In genomic region chr1:161560368-161560767, GRCm38 (mm10) we compare ENCODE assay signal across 15 mouse cellular contexts.
"Had no signal": no experiment of that assay in that cellular context is flagged by ENCODE, and none has a peak within 500 bp of the region (broad histone marks: within the 10 kb centered on the region; RNA-seq: fewer than 3 reads in every experiment).

No protein-coding gene starts in this region.

- H3K36me3 ChIP-seq: limb, embryonic 10.5 days; liver, embryonic 12.5 days; lung, embryonic 15.5 days; midbrain, embryonic 15.5 days had no signal

- H3K4me3 ChIP-seq: left cerebral cortex, adult 2 months; limb, embryonic 10.5 days; liver, embryonic 12.5 days; lung, embryonic 15.5 days; megakaryocyte, embryonic 14.5 days; midbrain, embryonic 15.5 days had no signal

- ATAC-seq: intestine, postnatal 0 days; liver, embryonic 12.5 days; midbrain, embryonic 15.5 days had no signal

- H3K9me3 ChIP-seq: limb, embryonic 10.5 days; liver, embryonic 12.5 days; lung, embryonic 15.5 days; megakaryocyte, embryonic 14.5 days; midbrain, embryonic 15.5 days had no signal

- H3K4me2 ChIP-seq: liver, embryonic 12.5 days; lung, embryonic 15.5 days; midbrain, embryonic 11.5 days; midbrain, embryonic 15.5 days had no signal

- H3K27me3 ChIP-seq: liver, embryonic 12.5 days; lung, embryonic 15.5 days; megakaryocyte, embryonic 14.5 days; midbrain, embryonic 15.5 days had no signal

- H3K4me1 ChIP-seq: limb, embryonic 10.5 days; liver, embryonic 12.5 days; lung, embryonic 15.5 days; megakaryocyte, embryonic 14.5 days; midbrain, embryonic 15.5 days had no signal

- H3K27ac ChIP-seq: left cerebral cortex, adult 2 months; limb, embryonic 10.5 days; liver, embryonic 12.5 days; lung, embryonic 15.5 days; midbrain, embryonic 15.5 days had no signal

- H3K9ac ChIP-seq: liver, embryonic 12.5 days; lung, embryonic 15.5 days; midbrain, embryonic 15.5 days had no signal

- DNase-seq: kidney, adult 9 months; kidney, postnatal 14 days; lung, postnatal 14 days; right cerebral cortex, postnatal 4 days; spleen, adult 18-20 months; thymus, adult 18-20 months; thymus, postnatal 14 days had no signal
